Mouse (Mus musculus) adrenal gland, adult 2 months (tissue): ENCODE data around the gene Mrap2. TPM values are rescaled to one million over a fixed set of nuclear protein-coding genes. Genes with fewer than 3 reads are reported as not detected.
"Not testable (repeated sequence)": the region's sequence is repeated elsewhere in the genome, so short reads cannot be mapped to it uniquely, and the experiment has no call there.

ENCODE experiments used
- DNase-seq: peaks from one replicate; pipeline ENCODE4 v3.0.0; 2021
- long read RNA-seq: library from polyadenylated mRNA; stranded (forward); transcript quantifications from one replicate; pipeline ENCODE4 v2.0.0, GENCODE M21; 2021
- polyA plus RNA-seq: library from polyadenylated mRNA; depleted of rRNA; stranded (reverse); fragments of >200 nt; gene quantifications from 2 replicates; pipeline ENCODE4 v1.2.3, GENCODE M21; 2012; rRNA removed
- total RNA-seq, 2 experiments: library from RNA; stranded (reverse); gene quantifications; 2 replicates each; pipeline ENCODE4 v1.2.3; 2021

Mrap2 gene
- total RNA-seq (1 to 10 TPM; 2.3 to 2.8 TPM), polyA plus RNA-seq (0.20 and 0.28 TPM in 2 replicates)
- long read RNA-seq, partial matches to known transcripts: 1 of 2 reads
- long read RNA-seq, other reads (novel, unspliced or antisense): 1 of 2 reads

DNA sequence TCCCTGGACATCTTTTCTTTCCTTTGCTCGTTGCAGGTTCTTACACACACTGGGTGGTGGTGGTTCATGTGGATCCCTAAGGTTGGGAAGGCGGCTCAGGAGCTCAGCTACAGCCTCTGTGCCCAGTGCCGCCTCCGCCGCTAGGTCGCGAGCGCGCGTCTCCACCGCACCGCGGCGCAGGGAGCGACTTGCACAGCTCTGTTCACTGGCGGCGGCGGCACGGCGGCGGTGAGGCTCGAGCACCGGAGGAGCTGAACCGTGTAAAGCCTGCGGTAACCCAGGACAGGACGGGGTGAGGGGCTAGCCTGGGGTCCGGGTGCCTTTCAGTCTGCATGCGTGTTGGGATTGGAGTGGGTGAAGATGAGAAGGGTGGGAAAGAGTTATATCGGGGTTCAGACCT, at the start of gene Mrap2:
Gene Mrap2, plus strand, starts transcription at position 201 of the 400 bp plus-strand sequence.
- peak; percentile 83 for DNase-seq

GRCm38 (mm10) chr9:87097989-87098388, 46.1 kb upstream of the Mrap2 start:
- peak; percentile 77 for DNase-seq

GRCm38 (mm10) chr9:87115019-87115418, 29.1 kb upstream of the Mrap2 start:
- DNase-seq: no peak

DNA sequence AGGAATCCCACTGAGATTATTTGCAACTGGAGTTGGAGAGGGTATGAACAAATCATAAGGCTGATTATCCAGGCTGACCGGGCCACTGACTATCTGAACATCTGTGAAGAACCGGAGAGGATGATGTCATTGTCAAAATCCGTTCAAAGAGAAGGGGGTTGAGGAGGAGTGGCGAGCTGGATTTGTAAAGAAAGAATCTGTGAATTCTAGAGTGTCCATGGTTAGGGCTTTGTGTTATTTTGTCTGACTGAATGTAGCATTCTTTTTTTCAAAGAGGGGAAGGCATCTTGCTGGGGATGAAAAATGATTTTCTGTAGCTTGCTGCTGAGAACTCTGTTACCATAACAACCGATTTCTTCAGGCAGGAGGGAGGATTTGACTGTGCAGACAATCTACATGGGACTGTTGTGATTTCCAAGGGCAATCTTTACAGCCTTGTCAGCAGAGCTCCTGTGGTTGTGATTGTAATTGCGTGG, 28.6 kb upstream of the Mrap2 start:
- no peak for DNase-seq

DNA sequence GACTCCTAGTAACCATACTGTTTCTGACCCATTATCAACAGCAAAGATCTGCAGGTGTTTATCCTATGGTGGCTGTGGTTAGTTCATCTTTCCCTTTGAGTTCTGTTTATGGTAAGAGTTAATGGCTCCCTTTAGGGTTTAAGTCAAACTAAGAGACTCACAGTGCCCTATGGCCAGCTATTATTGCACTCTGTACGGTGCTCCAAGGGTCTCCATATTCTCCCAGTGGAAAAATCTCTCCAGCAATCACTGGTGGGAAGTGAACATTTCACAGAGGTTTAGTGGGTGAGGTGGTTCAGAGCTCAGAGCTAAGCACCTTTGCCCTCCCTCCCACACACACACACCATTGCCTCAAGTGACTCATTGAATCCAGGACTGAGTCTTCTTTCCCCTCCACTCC, 28.1 kb upstream of the Mrap2 start:
- no peak for DNase-seq

DNA sequence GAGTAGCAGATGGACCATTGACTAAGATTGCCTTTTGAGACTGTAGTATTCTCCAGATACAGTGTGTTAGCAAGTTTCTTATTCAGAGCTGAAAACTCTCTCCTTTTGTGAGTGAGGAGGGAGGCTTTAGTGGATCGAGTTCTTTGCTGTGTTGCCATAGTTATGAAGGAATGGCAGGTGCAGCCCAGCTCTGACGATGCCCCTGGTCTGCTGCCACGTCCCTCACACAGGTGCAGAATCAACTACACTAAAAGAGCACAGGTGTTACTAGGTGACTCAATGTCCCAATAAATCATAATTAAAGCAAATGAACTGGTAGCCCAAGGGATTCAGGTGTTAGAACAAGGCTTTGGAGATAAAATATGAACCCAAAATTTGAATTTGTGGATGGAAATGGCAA, 25.1 kb upstream of the Mrap2 start:
- no peak for DNase-seq

- DNase-seq: no peak
Observed at GRCm38 (mm10) chr9:87121956-87122493, 22.1 kb upstream of the Mrap2 start.

GRCm38 (mm10) chr9:87127046-87127445, 17.1 kb upstream of the Mrap2 start:
- DNase-seq: not testable (repeated sequence)

DNA sequence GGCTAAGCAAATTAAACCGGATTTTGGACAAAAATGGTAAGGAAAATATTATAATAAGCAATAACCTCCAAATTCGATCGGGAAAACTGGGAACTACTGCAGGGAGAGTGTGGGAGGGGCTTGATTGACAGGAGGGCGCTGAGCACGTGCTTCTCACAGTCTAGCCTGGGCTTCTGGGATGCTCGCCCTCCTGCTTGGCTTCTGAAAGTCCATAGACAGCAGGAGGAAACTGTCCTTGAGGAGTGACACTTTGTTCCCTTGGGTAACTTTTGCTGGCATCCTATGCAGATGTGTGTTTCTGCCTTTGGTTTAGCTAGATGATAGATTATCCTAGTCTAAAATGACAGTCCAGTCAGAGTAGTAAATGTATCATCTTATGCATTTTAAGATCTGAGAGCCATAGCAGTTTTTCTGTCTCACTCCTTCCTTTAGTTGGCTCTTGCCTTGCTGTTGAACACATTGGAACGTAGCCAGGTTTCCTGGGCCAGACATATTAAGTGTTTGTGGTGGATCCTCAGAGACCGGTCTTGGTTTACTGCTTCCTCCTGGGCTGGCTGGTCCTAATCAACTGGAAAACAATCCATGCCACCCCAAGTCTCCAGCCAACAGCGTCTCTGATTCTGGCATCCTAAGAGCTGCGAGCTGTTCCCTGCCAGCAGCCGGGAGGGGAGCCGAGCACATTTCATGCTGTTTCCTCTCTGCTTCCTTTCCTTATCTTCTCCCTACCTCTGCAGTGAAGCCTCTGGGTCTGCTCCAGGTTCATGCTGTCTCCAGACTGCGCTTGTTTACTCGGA, 8.1 kb upstream of the Mrap2 start:
- no peak for DNase-seq

DNA sequence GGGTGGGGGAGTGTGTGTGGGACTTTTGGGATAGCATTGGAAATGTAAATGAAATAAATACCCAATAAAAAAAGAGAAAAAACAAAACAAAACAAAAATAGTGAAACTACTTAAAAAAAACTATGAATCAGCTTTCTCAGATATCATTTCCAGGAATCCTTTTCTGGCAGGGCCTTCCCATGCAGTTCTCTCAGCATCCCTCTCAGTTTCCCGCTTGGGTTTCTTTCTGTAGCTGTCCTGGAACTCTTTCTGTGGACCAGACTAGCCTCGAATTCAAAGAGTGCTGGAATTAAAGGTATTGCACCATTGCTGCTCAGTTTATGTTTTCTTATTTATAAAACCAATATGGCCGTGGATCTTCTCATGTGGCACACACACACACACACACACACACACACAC, 1.0 kb upstream of the Mrap2 start:
- no peak for DNase-seq

DNA sequence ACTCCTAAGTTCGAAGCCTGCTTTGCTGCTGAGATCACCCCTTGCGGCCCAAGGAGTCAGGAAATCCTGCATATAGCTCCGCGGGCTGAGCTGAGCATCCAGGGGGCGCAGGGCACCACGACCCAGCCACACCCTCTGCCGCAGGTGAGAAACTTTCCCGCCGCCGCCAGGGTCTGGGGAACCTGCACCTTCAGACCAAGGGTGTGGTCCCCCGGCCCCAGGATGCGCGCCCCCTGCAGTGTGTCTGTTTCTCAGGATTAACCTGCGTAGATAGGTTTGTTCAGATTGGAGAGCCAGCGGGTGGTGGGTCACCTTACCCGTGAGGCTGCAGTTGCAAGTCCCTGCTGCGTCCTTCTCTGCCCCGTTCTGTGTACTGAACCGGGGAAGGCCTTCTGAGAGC, 426 bp downstream of the Mrap2 start:
- no peak for DNase-seq

DNA sequence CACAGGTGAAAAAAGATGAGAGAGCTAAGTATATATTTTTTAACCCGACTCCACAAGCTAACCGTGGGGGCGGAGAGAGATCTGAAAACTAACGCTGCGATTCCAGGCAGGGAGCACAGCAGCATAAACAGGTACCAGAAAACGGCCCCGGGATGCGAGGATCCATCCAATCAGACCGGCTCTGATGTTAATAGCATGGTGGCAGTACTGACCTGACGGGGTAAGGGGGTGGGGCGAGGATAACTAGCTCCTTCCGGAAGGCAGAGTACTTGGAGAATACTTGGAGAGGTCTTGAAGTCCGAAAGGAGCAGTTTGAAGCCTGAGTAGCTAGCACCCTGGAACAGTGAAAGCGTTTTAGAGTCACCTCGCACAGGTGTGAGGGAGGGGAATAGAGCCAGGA, 1.1 kb downstream of the Mrap2 start:
- DNase-seq: peak; percentile 5

DNA sequence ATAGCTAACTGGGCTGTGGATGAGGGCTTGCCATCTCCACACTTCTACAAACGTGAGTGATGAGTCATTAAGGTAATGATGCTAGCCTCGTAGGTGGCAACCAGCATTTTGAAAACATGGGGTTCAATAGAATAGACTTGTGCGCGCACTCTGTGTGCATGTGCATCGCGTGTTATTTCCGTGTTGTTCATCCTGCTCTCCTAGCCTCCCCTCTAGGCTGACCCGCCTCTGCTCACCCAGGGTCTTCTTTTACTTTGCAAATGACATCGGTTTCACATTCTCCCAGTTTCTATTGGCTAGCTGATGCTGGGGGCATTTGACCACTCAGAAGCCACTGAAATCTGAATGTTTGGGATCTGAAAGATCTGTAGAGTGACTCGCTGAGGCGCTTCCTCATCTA, 1.6 kb downstream of the Mrap2 start:
- DNase-seq: no peak

DNA sequence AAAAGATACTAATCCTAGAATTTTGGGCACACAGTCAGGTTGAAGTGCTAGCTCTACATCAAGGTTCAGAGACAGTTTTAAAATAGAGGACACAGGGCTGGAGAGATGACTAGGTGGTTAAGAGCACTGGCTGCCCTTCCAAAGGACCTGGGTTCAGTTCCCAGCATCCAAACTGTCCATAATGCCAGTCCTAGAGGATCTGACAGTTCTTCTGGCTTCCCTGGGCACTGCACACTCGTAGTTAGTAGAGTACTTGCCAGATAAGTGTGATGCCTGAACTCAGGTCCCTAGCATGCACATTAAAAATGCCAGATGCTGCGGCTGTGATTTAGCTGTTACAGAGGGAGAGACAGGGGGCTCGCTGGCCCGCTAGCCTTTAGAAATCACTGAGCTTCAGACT, 2.3 kb downstream of the Mrap2 start:
- DNase-seq: no peak

DNA sequence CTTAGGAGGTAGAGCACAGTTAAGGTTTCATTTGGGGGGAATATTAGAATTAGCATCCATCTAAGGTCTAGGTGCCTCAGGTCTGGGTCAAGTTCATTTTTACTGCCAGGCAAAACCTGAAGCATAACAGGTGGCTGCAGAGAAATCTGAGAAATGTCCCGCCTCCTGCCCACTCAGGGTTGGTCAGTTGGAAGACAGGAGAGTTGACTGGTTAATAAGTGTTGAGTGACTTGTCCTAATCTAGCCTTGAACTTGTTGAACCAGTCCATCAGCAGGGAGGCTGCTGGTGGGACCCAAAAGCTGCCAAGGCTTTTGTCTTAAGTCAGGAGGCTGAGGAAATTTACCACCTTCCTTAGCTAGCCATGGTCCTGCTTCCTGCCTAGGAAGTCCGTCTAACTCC, 3.8 kb downstream of the Mrap2 start:
- no peak for DNase-seq

GRCm38 (mm10) chr9:87152641-87153325, 8.7 kb downstream of the Mrap2 start:
- DNase-seq: peak; percentile 27

GRCm38 (mm10) chr9:87162559-87162958, 18.5 kb downstream of the Mrap2 start:
- DNase-seq: no peak

- DNase-seq: peak; percentile 30
Observed at GRCm38 (mm10) chr9:87167001-87167830, 23.1 kb downstream of the Mrap2 start.

- peak; percentile 57 for DNase-seq
Observed at GRCm38 (mm10) chr9:87168051-87168450, 23.9 kb downstream of the Mrap2 start.

GRCm38 (mm10) chr9:87169144-87169543, 25.0 kb downstream of the Mrap2 start:
- no peak for DNase-seq

- DNase-seq: no peak
Observed at GRCm38 (mm10) chr9:87170891-87171290, 26.8 kb downstream of the Mrap2 start.

- no peak for DNase-seq
Observed at GRCm38 (mm10) chr9:87171517-87171916, 27.4 kb downstream of the Mrap2 start.
